Mouse (Mus musculus) lung, embryonic 14.5 days (tissue): ENCODE results near the gene Brms1. TPM values are rescaled to one million over a fixed set of nuclear protein-coding genes. Genes with fewer than 3 reads are reported as not detected.

Experiments
- ATAC-seq: fragments of 200-750 bp; cut with Nextera tagmentation; 2 replicates; pipeline ENCODE4 v1.8.0; 2017; ENCODE audit warnings: mild to moderate bottlenecking, moderate TSS enrichment, moderate library complexity; ENCODE audit not compliant: insufficient read depth
- DNase-seq: peaks from one replicate; pipeline ENCODE4 v3.0.0-alpha.2; 2015
- H3K27ac ChIP-seq: fragments of 300-500 bp; sonication (generic); 2 replicates; pipeline ENCODE4 v1.5.1; 2014; ENCODE audit warnings: low read depth, mild to moderate bottlenecking, moderate library complexity
- H3K27me3 ChIP-seq: fragments of 300-500 bp; sonication (generic); 2 replicates; pipeline ENCODE4 v1.6.1; 2014; ENCODE audit warnings: low read length, control low read depth; ENCODE audit not compliant: insufficient read depth
- H3K36me3 ChIP-seq: fragments of 300-500 bp; sonication (generic); 2 replicates; pipeline ENCODE4 v1.6.1; 2014; ENCODE audit warnings: control low read depth; ENCODE audit not compliant: insufficient read depth
- H3K4me1 ChIP-seq: fragments of 300-500 bp; sonication (generic); 2 replicates; pipeline ENCODE4 v1.6.1; 2014; ENCODE audit warnings: antibody characterized with exemption, control low read depth; ENCODE audit not compliant: insufficient read depth
- H3K4me2 ChIP-seq: fragments of 300-500 bp; sonication (generic); 2 replicates; pipeline ENCODE4 v1.6.1; 2014; ENCODE audit warnings: mild to moderate bottlenecking
- H3K4me3 ChIP-seq: fragments of 300-500 bp; sonication (generic); 2 replicates; pipeline ENCODE4 v1.5.1; 2014; ENCODE audit warnings: low read depth, low read length
- H3K9ac ChIP-seq: fragments of 300-500 bp; sonication (generic); 2 replicates; pipeline ENCODE4 v1.6.1; 2014
- H3K9me3 ChIP-seq: fragments of 300-500 bp; sonication (generic); 2 replicates; pipeline ENCODE4 v1.6.1; 2016; ENCODE audit warnings: low read depth, low read length, control low read depth
- CTCF ChIP-seq: IDR thresholded peaks from 2 replicates; pipeline ENCODE4 v1.5.1; 2016; ENCODE audit warnings: antibody characterized with exemption, low read depth
- WGBS: fragments of 180-500 bp; shearing (Covaris S2); extraction: QIAGEN DNeasy Blood & Tissue Kit; methylation state at CpG from one replicate; pipeline ENCODE4 v1.1.7; 2014; 5-methylcytosine and 5-hydroxymethylcytosine counted together
- polyA plus RNA-seq: library from polyadenylated mRNA; unstranded; fragments of >200 nt; fragmentation: Nextera tagmentation; extraction: Ambion mirVana; gene quantifications from 2 replicates; pipeline ENCODE4 v1.2.1, GENCODE M21; 2014

The Brms1 gene
- polyA plus RNA-seq, 1 experiment from 2014 or later: 43.4 TPM

DNA sequence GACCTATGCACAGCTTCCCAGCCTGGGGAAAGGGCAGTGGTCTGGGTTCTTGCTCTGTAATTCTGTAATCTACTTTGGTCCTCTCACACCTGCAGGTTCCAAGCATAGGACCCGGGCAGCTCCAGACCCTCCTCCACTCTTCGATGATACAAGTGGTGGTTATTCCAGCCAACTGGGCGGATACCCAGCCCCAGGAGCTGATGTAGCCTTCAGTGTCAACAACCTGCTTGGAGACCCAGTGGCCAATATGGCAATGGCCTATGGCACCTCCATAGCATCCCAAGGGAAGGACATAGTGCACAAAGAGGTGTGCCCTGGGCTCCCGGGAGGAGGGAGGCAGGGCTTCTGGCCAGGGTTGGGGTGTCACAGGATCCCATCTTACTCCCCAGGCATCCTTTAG is 48.2 kb downstream of the Brms1 start:
- Histone ChIP-seq H3K4me2 (peak overlapping the region; percentile 89), H3K9me3 (no peaks in the 10 kb centered on the region), H3K9ac (peak overlapping the region; percentile 69; the same call in 1 of the 2 replicates), H3K4me1 (peaks cover 8% of the 10 kb centered on the region; the same call in 1 of the 2 replicates), H3K36me3 (peaks cover 39% of the 10 kb centered on the region; the same call in 1 of the 2 replicates), H3K27ac (no peak overlapping the region), H3K4me3 (peak overlapping the region; percentile 82), H3K27me3 (peaks cover 21% of the 10 kb centered on the region)
- DNase-seq (no peak), ATAC-seq (no peak)
- TF ChIP-seq CTCF: no peak
- 90% methylated on average over 4 of the region's 4 CpGs for WGBS

GRCm38 (mm10) chr19:5092083-5092482 is 50.9 kb downstream of the Brms1 start:
- Histone ChIP-seq H3K36me3 (peaks cover 39% of the 10 kb centered on the region; the same call in 1 of the 2 replicates), H3K4me2 (no peak overlapping the region), H3K27me3 (no peaks in the 10 kb centered on the region), H3K9me3 (no peaks in the 10 kb centered on the region), H3K4me3 (no peak overlapping the region), H3K27ac (no peak overlapping the region), H3K4me1 (peaks cover 8% of the 10 kb centered on the region; the same call in 1 of the 2 replicates), H3K9ac (no peak overlapping the region)
- ATAC-seq (no peak), DNase-seq (no peak)
- no peak for TF ChIP-seq CTCF
- 84% methylated on average over 10 of the region's 10 CpGs for WGBS

DNA sequence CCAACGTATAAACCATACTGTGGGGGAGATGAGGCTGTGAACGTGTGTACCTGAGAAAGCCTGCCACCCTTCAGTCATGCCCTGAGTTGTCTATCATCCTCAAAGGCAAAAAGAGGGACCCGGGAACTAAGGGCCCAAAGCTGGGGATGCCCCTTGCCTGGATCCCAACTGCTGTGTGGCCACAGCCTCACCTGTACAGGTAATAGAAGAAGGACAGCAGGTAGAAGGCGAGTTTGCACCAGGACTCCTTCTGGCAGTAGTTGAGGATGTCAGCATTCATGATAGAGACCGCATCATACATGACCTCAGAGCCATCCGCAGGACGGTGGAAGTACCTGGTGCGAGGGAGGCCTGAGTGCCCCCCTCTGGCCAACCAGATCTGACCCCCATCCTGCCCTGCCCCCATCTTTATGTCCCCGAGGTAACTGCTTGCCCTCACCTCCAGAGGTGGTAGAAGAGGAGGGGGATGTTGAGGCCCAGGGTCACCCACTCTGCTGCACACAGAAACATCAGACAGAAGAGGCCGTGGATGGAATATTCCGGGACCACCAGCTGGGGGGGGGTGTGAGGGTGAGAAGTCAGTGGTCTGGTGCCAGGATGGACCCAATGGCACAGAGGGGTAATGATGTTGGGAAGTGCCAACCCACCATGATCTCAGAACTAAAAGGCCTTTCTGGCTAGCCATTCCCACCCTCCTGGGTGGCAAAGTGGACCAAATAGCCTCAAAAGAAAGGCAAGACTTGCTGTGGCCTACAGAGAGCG is 52.5 kb downstream of the Brms1 start:
- Histone ChIP-seq H3K27me3 (no peaks in the 10 kb centered on the region), H3K36me3 (peaks cover 39% of the 10 kb centered on the region; the same call in 1 of the 2 replicates), H3K4me1 (peaks cover 8% of the 10 kb centered on the region; the same call in 1 of the 2 replicates), H3K4me3 (no peak overlapping the region), H3K4me2 (no peak overlapping the region), H3K9me3 (no peaks in the 10 kb centered on the region), H3K9ac (no peak overlapping the region), H3K27ac (no peak overlapping the region)
- TF ChIP-seq CTCF: no peak
- DNase-seq (no peak), ATAC-seq (no peak)
- 65% methylated on average over 12 of the region's 12 CpGs for WGBS

DNA sequence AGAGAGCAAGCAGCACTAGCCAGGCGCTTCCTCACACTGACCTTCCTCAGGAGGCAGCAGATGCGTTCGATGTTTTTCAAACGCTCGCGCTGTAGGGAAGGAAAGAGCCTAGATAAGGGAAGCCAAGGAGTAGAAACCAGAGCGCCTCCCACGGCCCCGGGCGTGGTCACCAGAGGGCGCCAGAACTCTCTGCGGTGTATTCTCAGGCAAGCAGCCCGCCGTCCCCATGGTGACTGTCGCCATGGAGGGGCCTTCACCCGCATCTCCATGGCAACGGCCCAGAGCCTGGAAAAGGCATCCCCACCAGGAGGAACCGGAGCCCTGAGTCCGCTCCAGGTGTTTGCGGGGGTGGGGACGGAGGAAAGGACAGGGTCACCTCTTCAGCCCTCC is 53.1 kb downstream of the Brms1 start:
- H3K9ac ChIP-seq: no peak overlapping the region
- no peak overlapping the region for H3K4me3 ChIP-seq
- peak; percentile 47 for ATAC-seq
- DNase-seq: peak; percentile 97
- peaks cover 39% of the 10 kb centered on the region for H3K36me3 ChIP-seq
- WGBS: 1% methylated on average over 21 of the region's 21 CpGs
- H3K27me3 ChIP-seq: no peaks in the 10 kb centered on the region
- H3K4me2 ChIP-seq: no peak overlapping the region
- TF ChIP-seq CTCF: peak; percentile 93
- no peaks in the 10 kb centered on the region for H3K9me3 ChIP-seq
- peaks cover 4% of the 10 kb centered on the region; the same call in 1 of the 2 replicates for H3K4me1 ChIP-seq
- no peak overlapping the region for H3K27ac ChIP-seq

GRCm38 (mm10) chr19:5094746-5095417 is 53.7 kb downstream of the Brms1 start:
- ATAC-seq: peak; percentile 22

DNA sequence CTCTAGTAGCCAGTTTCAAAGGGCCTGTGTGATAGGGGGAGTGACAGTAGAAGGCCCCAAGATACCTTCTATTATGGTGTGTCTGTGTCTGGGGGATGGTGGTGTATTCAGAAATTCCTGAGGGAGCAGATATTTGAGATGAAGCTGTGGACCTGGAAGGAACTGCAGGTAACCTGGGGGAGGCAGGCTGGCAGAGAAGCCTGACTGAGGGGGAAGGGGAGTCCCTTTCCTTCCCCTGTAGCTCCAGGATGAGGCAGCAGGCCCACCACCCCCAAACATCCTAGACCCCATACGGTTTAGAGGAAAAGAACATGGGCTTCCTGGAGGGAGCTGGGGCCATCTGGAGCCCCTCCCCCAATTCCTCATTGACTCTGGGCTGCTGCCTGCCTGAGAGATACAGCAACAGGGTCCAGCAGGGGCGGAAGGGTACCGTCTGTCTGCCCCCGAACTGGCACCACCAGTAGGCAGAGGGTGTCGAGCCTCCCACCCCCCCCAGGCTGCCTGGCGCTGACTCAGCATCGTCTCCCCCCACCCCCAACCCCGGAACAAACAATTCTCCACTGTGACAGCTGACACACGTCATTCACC is 54.8 kb downstream of the Brms1 start:
- H3K4me3 ChIP-seq: no peak overlapping the region
- no peak overlapping the region for H3K9ac ChIP-seq
- H3K27ac ChIP-seq: no peak overlapping the region
- peaks cover 40% of the 10 kb centered on the region for H3K36me3 ChIP-seq
- WGBS: 6% methylated on average over 9 of the region's 9 CpGs
- TF ChIP-seq CTCF: no peak
- ATAC-seq: no peak
- H3K4me1 ChIP-seq: peaks cover 2% of the 10 kb centered on the region; the same call in 1 of the 2 replicates
- no peak for DNase-seq
- no peak overlapping the region for H3K4me2 ChIP-seq
- no peaks in the 10 kb centered on the region for H3K27me3 ChIP-seq
- no peaks in the 10 kb centered on the region for H3K9me3 ChIP-seq

More at GRCm38 (mm10) chr19:5094746-5095417, 53.7 kb downstream of the Brms1 start:
- no peak for TF ChIP-seq CTCF
- Histone ChIP-seq H3K9ac (no peak overlapping the region), H3K27ac (no peak overlapping the region), H3K4me2 (no peak overlapping the region), H3K27me3 (no peaks in the 10 kb centered on the region), H3K4me3 (no peak overlapping the region), H3K36me3 (peaks cover 39% of the 10 kb centered on the region), H3K9me3 (no peaks in the 10 kb centered on the region), H3K4me1 (peaks cover 2% of the 10 kb centered on the region; the same call in 1 of the 2 replicates)
- DNase-seq: no peak
- WGBS: 40% methylated on average over 11 of the region's 11 CpGs
